Mouse (Mus musculus): Measurements from ENCODE around the gene Gm10192. TPM values are rescaled to one million over a fixed set of nuclear protein-coding genes. Genes with fewer than 3 reads are reported as not detected.
"Not testable (repeated sequence)": the region's sequence is repeated elsewhere in the genome, so short reads cannot be mapped to it uniquely, and the experiment has no call there.

The Gm10192 gene
- not detected in 2 replicates for total RNA-seq (2014; rRNA removed)
- polyA plus RNA-seq (2015; fragmentation: Nextera tagmentation; extraction: Ambion mirVana) = not detected in 2 replicates

DNA sequence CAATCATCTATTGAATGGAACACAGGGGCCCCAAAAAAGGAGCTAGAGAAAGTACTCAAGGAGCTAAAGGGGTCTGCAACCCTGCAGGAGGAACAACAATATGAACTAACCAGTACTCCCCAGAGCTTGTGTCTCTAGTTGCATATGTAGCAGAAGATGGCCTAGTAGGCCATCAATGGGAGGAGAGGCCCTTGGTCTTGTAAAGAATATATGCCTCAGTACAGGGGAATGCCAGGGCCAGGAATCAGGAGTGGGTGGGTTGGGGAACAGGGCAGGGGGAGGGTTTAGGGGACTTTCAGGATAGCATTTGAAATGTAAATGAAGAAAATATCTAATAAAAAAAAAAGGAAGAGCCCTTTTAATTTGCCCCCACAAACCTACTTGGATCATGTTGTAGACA, at the start of gene Gm10192:
Gene Gm10192, minus strand, starts transcription at position 101 of the 400 bp plus-strand sequence.
- not testable (repeated sequence) for H3K36me3 ChIP-seq (ENCODE audit: insufficient read depth, low read length); H3K9ac ChIP-seq (replicated peaks; ENCODE audit: low read length, poor library complexity, severe bottlenecking); H3K4me2 ChIP-seq (ENCODE audit: low read depth, low read length, poor library complexity, severe bottlenecking); ATAC-seq (ENCODE audit: low FRiP score); H3K27me3 ChIP-seq (ENCODE audit: insufficient read depth, low read length); H3K4me1 ChIP-seq (ENCODE audit: insufficient read depth, low read length); H3K9me3 ChIP-seq (ENCODE audit: low read length); DNase-seq (ENCODE audit: low spot score); H3K4me3 ChIP-seq (ENCODE audit: low read depth, low read length); H3K27ac ChIP-seq (ENCODE audit: low read depth, low read length)

DNA sequence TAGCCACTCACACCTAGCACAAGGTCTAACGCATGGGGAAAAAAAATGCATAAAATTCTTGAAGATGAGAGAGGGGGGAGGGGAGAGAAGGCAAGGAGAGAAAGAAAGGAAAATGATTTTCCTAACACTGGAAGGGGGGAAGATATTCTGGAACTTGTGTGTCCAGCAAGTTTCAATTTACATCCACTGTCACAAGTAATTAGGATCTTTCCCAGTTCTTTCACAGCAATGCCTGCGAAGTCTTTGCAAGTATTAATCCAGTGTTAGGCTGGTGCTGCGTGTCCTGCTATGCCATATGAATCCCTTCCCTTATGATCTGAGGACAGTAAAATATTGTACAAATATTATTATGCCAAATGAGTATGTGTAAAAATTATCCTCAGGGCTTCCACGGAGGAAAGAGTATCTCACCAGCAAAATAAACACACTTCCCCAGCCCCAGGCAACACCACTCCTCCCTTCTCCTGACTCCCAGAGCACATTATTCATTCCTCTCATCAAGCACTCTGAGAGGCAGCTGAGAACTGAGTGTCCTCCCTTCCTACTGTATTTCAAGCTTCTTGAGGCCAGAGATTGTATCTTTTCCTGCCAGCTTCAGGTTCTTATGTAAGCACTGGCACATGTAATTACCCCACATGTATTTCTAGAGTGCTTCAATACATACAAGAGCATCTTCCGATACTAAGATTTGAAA, 47.6 kb upstream of the Gm10192 start:
- Histone ChIP-seq H3K9ac (replicated peaks; ENCODE audit: low read length, poor library complexity, severe bottlenecking) (no peak overlapping the region), H3K4me3 (ENCODE audit: low read depth, low read length) (no peak overlapping the region), H3K4me1 (ENCODE audit: insufficient read depth, low read length) (no peaks in the 10 kb centered on the region), H3K4me2 (ENCODE audit: low read depth, low read length, poor library complexity, severe bottlenecking) (no peak overlapping the region), H3K9me3 (ENCODE audit: low read length) (no peaks in the 10 kb centered on the region), H3K27me3 (ENCODE audit: insufficient read depth, low read length) (no peaks in the 10 kb centered on the region), H3K27ac (ENCODE audit: low read depth, low read length) (no peak overlapping the region), H3K36me3 (ENCODE audit: insufficient read depth, low read length) (no peaks in the 10 kb centered on the region)
- no peak for TF ChIP-seq CTCF (IDR thresholded peaks at IDR 0.05)
- no peak for ATAC-seq (ENCODE audit: low FRiP score)
- 50% methylated on average over 5 of the region's 5 CpGs for WGBS
- DNase-seq (ENCODE audit: low spot score) = no peak

DNA sequence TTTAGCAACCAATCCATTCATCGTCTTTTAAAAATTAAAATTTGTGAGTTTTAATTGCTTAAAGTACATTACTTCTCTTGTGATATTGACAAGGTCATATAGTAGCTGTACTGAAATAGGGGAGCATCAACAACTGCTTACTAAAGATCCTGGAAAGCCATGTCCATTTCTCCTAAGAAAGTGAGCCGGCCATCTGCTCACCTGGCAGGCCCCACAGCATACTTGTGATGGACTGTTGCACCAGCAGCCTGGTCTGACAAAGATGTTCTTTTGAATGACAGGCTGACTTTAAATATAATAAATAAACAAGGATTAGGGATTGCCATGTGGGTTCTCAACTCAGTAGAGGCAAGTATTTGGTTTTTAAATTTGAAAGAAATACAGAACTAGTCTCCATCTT, 36.7 kb upstream of the Gm10192 start:
- no peak for TF ChIP-seq CTCF (IDR thresholded peaks at IDR 0.05)
- Histone ChIP-seq H3K9me3 (ENCODE audit: low read length) (no peaks in the 10 kb centered on the region), H3K36me3 (ENCODE audit: insufficient read depth, low read length) (no peaks in the 10 kb centered on the region), H3K27me3 (ENCODE audit: insufficient read depth, low read length) (no peaks in the 10 kb centered on the region), H3K4me1 (ENCODE audit: insufficient read depth, low read length) (no peaks in the 10 kb centered on the region), H3K4me2 (ENCODE audit: low read depth, low read length, poor library complexity, severe bottlenecking) (no peak overlapping the region), H3K27ac (ENCODE audit: low read depth, low read length) (no peak overlapping the region), H3K4me3 (ENCODE audit: low read depth, low read length) (no peak overlapping the region), H3K9ac (replicated peaks; ENCODE audit: low read length, poor library complexity, severe bottlenecking) (no peak overlapping the region)
- ATAC-seq (ENCODE audit: low FRiP score) (no peak), DNase-seq (ENCODE audit: low spot score) (no peak)
- 93% methylated on average over 2 of the region's 2 CpGs for whole genome bisulfite sequencing

DNA sequence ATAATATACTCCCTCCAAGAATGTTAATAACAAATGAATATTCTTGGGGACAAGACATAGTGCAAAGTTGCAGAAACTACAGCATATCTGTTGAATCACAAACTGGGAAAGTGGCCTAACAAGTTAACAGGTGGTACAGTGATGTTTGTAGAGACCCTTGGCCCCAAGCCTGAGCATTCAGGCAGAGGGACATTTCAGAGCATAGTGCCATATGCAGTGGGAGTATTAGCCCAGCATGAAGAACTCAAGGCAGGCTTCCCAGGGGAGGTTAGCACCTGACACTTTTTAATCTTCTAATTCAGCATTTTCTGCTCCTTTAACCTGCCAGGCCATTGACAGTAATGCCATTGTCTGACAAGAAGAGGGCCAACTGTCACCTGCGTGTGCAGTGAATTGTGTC, 34.9 kb upstream of the Gm10192 start:
- TF ChIP-seq CTCF (IDR thresholded peaks at IDR 0.05) = no peak
- 57% methylated on average over 1 of the region's 1 CpGs for WGBS
- no peaks in the 10 kb centered on the region for H3K27me3 ChIP-seq (ENCODE audit: insufficient read depth, low read length)
- no peak overlapping the region for H3K4me3 ChIP-seq (ENCODE audit: low read depth, low read length)
- H3K9me3 ChIP-seq (ENCODE audit: low read length) = no peaks in the 10 kb centered on the region
- H3K36me3 ChIP-seq (ENCODE audit: insufficient read depth, low read length) = no peaks in the 10 kb centered on the region
- H3K9ac ChIP-seq (replicated peaks; ENCODE audit: low read length, poor library complexity, severe bottlenecking) = no peak overlapping the region
- no peak for ATAC-seq (ENCODE audit: low FRiP score)
- DNase-seq (ENCODE audit: low spot score) = peak; percentile 64
- no peak overlapping the region for H3K4me2 ChIP-seq (ENCODE audit: low read depth, low read length, poor library complexity, severe bottlenecking)
- no peaks in the 10 kb centered on the region for H3K4me1 ChIP-seq (ENCODE audit: insufficient read depth, low read length)
- no peak overlapping the region for H3K27ac ChIP-seq (ENCODE audit: low read depth, low read length)

DNA sequence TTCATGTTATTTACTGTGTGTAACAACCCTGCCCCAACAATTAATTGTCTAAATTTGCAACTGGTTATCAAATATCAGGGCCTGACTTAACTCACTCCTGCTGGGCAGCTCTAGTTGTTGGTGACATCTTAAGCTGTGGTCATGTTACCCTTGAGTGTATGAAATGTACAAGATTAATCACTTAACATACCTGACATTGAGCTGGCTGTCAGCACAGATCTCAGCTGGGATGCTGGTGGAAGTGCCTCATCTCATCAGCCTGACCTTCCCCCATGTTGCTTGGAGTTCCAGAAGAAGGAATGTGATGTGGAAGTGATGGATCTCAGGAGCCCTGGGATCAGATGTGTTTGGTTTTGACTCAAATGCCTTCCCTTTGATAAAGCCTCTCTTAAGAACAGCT, 29.5 kb upstream of the Gm10192 start:
- H3K27ac ChIP-seq (ENCODE audit: low read depth, low read length) = no peak overlapping the region
- H3K4me1 ChIP-seq (ENCODE audit: insufficient read depth, low read length) = no peaks in the 10 kb centered on the region
- H3K4me3 ChIP-seq (ENCODE audit: low read depth, low read length) = no peak overlapping the region
- H3K4me2 ChIP-seq (ENCODE audit: low read depth, low read length, poor library complexity, severe bottlenecking) = no peak overlapping the region
- no peak for TF ChIP-seq CTCF (IDR thresholded peaks at IDR 0.05)
- DNase-seq (ENCODE audit: low spot score) (no peak), ATAC-seq (ENCODE audit: low FRiP score) (no peak)
- no peak overlapping the region for H3K9ac ChIP-seq (replicated peaks; ENCODE audit: low read length, poor library complexity, severe bottlenecking)
- H3K9me3 ChIP-seq (ENCODE audit: low read length) = no peaks in the 10 kb centered on the region
- H3K27me3 ChIP-seq (ENCODE audit: insufficient read depth, low read length) = no peaks in the 10 kb centered on the region
- no peaks in the 10 kb centered on the region for H3K36me3 ChIP-seq (ENCODE audit: insufficient read depth, low read length)

DNA sequence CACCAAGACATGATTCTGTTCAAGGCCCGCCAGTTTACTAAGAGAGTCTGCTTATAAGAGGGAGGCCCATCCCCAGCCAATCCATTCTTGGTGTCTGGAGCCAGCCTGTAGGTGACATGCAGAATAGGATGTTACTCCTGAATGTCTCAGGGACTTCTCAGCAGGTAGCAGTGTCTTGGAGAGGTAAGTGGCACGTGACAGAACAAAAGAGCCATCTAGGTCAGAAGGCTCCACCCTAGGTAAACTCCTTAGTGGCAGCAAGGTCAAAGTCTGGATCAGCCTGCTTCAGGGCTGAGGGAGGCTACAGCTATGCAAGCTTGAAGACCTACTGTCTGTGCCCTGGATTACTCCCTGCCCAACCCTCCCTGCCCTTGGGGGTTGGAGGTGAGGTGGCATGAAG, 20.0 kb upstream of the Gm10192 start:
- H3K27me3 ChIP-seq (ENCODE audit: insufficient read depth, low read length); H3K4me1 ChIP-seq (ENCODE audit: insufficient read depth, low read length); ATAC-seq (ENCODE audit: low FRiP score); H3K9ac ChIP-seq (replicated peaks; ENCODE audit: low read length, poor library complexity, severe bottlenecking); H3K4me2 ChIP-seq (ENCODE audit: low read depth, low read length, poor library complexity, severe bottlenecking); H3K27ac ChIP-seq (ENCODE audit: low read depth, low read length); H3K36me3 ChIP-seq (ENCODE audit: insufficient read depth, low read length); DNase-seq (ENCODE audit: low spot score); H3K4me3 ChIP-seq (ENCODE audit: low read depth, low read length); H3K9me3 ChIP-seq (ENCODE audit: low read length): not testable (repeated sequence)
- 73% methylated on average over 2 of the region's 2 CpGs for WGBS
